Mouse (Mus musculus): ENCODE results near the gene Fadd.

DNA sequence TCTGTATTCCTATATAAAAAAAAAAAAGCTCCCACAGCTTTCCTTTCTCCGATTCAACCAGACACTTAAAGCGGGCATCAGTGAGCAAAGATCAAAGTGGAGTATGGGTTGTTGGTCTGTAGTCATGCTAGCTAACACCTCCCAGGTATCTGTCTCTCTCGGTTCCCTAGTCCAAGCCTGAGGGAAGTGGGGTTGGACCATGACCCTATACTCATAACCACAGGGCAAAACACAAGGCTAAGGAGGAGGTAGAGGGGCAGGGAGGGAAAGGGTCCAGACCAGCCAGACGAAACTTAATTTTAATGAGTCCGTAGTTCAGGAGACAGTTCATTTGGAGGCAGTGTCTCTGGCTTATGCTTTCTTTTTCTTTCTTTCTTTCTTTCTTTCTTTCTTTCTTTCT, 10.0 kb downstream of the Fadd start:
- TF ChIP-seq CTCF (IDR thresholded peaks at IDR 0.05; ENCODE audit: control insufficient read depth, insufficient read depth, insufficient read length) = no peak
- no peak for TF ChIP-seq MYOD1 (IDR thresholded peaks at IDR 0.05; ENCODE audit: control insufficient read depth, insufficient read length, low read depth)
- TF ChIP-seq MAX (IDR thresholded peaks at IDR 0.05) = no peak
